Mouse (Mus musculus) sigmoid colon, adult 10 weeks (tissue): ENCODE measurements around the gene Cdk5r1. TPM values are rescaled to one million over a fixed set of nuclear protein-coding genes. Genes with fewer than 3 reads are reported as not detected.

Experiments used
- polyA plus RNA-seq: library from polyadenylated mRNA; stranded (reverse); fragments of 350-450 nt; fragmentation: Illumina TruSeq; extraction: RNeasy Lipid Tissue Mini Kit (QIAGEN cat#74804); gene quantifications from one replicate; pipeline ENCODE4 v1.2.3, GENCODE M21; 2014; ENCODE audit warnings: low read depth, low replicate concordance

Gene Cdk5r1
- 0.60 TPM for polyA plus RNA-seq

DNA sequence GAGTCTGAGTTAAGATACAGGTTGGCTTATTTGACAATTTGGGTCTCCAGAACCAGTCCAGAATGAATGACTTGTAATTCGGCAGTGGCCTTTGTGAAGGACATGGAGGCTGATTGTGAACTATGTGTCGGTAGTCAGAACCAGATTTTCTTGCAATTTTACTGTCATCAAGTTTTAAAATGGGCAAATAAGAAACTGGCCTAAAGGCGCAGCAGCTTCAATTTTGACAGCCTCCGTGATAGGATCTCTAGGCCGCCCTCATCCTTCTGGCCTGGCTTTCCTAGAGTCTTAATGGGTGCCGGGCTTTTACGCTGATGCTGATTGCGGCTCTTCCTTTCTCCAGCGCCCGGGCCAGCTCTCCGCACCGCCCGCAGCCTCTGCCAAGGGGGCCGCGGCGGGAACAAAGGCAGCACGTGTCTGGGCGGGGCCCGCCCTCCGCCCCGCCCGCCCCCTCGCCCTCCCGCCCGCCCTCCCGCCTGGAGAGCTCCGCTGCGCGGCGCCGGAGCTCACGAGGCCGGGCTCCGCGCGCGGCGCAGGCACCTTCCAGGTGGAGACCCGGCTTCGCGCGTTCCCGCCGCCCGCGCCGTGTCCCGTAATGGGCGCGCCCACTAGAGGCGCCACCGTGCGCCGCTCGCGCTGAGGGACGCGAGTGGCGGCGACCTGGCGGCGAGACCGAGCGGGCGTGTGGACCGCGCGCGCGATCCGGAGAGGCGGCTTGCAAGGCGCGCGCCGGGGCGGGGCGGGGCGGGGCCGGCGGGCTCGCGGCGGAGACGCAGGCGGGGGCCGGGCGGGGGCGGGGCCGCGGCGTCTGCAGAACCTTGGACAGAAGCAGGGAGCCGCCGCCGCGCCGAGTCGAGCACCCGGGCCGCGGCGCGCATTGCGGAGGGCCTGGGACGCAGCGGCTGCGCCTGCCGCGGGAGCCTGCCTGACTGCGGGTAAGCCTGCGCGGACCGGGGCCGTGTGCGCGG lies at the start of gene Cdk5r1:
Gene Cdk5r1 (plus strand): TSS at position 802 of the 968 bp plus-strand sequence.

DNA sequence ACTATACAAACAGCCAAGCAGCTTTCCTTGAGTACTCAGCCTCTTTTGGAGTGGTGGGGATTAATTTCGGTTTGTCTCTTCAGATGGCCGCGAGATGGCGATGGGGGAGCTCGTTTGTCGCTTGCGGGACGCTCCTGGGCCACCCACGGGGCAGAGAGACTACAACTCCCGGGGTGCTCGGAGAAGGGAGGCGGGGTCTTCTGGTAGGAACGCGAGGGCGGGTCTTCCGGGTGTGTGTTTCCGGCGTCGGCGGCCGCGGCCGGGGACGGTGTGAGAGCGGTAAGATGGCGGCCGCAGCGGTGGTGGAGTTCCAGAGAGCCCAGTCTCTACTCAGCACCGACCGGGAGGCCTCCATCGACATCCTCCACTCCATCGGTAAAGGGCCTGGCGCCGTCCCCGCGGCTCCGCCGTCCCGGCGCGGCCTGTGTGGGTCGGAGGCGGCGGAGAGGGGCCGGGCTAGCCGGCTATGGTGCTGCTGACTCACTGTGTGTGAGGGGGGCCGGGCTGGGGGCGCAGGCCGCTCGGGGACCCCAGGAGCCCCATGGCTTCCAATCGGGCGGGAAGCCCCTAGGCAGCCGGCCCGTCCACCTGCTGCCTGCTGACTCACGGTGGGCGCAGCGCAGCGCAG lies 48.3 kb upstream of the Cdk5r1 start, which contains the start of gene Psmd11:
Gene Psmd11 (plus strand): TSS at position 235 of the 628 bp plus-strand sequence.

Other genes starting within 250 kb of the Cdk5r1 start
- gene Rhbdl3, start 176.1 kb upstream of the Cdk5r1 start, polyA plus RNA-seq = 2.1 TPM
- gene 5730455P16Rik, start 99.0 kb upstream of the Cdk5r1 start, polyA plus RNA-seq = 21.8 TPM
- gene Zfp207, start 93.7 kb upstream of the Cdk5r1 start, polyA plus RNA-seq = 449 TPM
- 80.7 TPM for gene Psmd11, start 48.4 kb upstream of the Cdk5r1 start, polyA plus RNA-seq